Mouse (Mus musculus) right cerebral cortex, postnatal 36 days (tissue): ENCODE results near the gene Gm21962.
"Not testable (repeated sequence)": the region's sequence is repeated elsewhere in the genome, so short reads cannot be mapped to it uniquely, and the experiment has no call there.

ENCODE experiments used
- DNase-seq, 2 experiments: peaks; one replicate each; pipeline ENCODE4 v3.0.0; 2022; ENCODE audit warnings: low spot score in 2 of 2, mixed read lengths in 1 of 2

Gene Gm21962

GRCm38 (mm10) chr3:137671224-137671623 lies at the start of gene Gm21962:
Gene Gm21962 (plus strand): TSS chr3:137671524.
- not testable (repeated sequence) for DNase-seq

- no peak for DNase-seq
Observed at GRCm38 (mm10) chr3:137622091-137622490, 49.2 kb upstream of the Gm21962 start.

GRCm38 (mm10) chr3:137622895-137623580 lies 48.3 kb upstream of the Gm21962 start:
- DNase-seq: no peak

GRCm38 (mm10) chr3:137623581-137624362 lies 47.6 kb upstream of the Gm21962 start:
- DNase-seq: no peak

- no peak for DNase-seq
Observed at GRCm38 (mm10) chr3:137625054-137625453, 46.3 kb upstream of the Gm21962 start.

GRCm38 (mm10) chr3:137633726-137634125 lies 37.6 kb upstream of the Gm21962 start:
- DNase-seq: no peak

- DNase-seq: no peak
Observed at GRCm38 (mm10) chr3:137636571-137636970, 34.8 kb upstream of the Gm21962 start.

GRCm38 (mm10) chr3:137641238-137641637 lies 30.1 kb upstream of the Gm21962 start:
- no peak for DNase-seq

- no peak for DNase-seq
Observed at GRCm38 (mm10) chr3:137642137-137642536, 29.2 kb upstream of the Gm21962 start.

- no peak for DNase-seq
Observed at GRCm38 (mm10) chr3:137642568-137642967, 28.8 kb upstream of the Gm21962 start.

GRCm38 (mm10) chr3:137644081-137644480 lies 27.2 kb upstream of the Gm21962 start:
- no peak for DNase-seq

GRCm38 (mm10) chr3:137644947-137645346 lies 26.4 kb upstream of the Gm21962 start:
- no peak for DNase-seq

- DNase-seq: peak in 1 of 2 experiments; percentile 34
Observed at GRCm38 (mm10) chr3:137647427-137648100, 23.8 kb upstream of the Gm21962 start.

GRCm38 (mm10) chr3:137649112-137649511 lies 22.2 kb upstream of the Gm21962 start:
- no peak for DNase-seq

GRCm38 (mm10) chr3:137652853-137653252 lies 18.5 kb upstream of the Gm21962 start:
- no peak for DNase-seq

GRCm38 (mm10) chr3:137680923-137681322 lies 9.6 kb downstream of the Gm21962 start:
- DNase-seq: peak in 1 of 2 experiments; percentile 11

- DNase-seq: peak in 1 of 2 experiments; percentile 34
Observed at GRCm38 (mm10) chr3:137682911-137683806, 11.8 kb downstream of the Gm21962 start.

GRCm38 (mm10) chr3:137683807-137684403 lies 12.6 kb downstream of the Gm21962 start:
- no peak for DNase-seq

GRCm38 (mm10) chr3:137686932-137687331 lies 15.6 kb downstream of the Gm21962 start:
- DNase-seq: no peak

- no peak for DNase-seq
Observed at GRCm38 (mm10) chr3:137691503-137691902, 20.2 kb downstream of the Gm21962 start.

- DNase-seq: no peak
Observed at GRCm38 (mm10) chr3:137715946-137716345, 44.6 kb downstream of the Gm21962 start.
